Mouse (Mus musculus) thymus, adult 2 months (tissue): ENCODE data around the gene Pcsk6.

Source experiments
- CTCF ChIP-seq: fragments of 200-500 bp; IDR thresholded peaks from 2 replicates; pipeline ENCODE4 v1.5.1; 2012; ENCODE audit warnings: mild to moderate bottlenecking, control low read depth, low read length, moderate library complexity, borderline replicate concordance; ENCODE audit not compliant: control insufficient read depth, poor library complexity, insufficient read depth; ENCODE audit errors: extremely low read depth
- POLR2A ChIP-seq: fragments of 200-500 bp; IDR thresholded peaks from 2 replicates; pipeline ENCODE4 v1.6.1; 2012; ENCODE audit warnings: mild to moderate bottlenecking, low read length, control low read depth, moderate library complexity; ENCODE audit not compliant: control insufficient read depth, poor library complexity, insufficient read depth; ENCODE audit errors: extremely low read depth

- no peak for TF ChIP-seq CTCF
- no peak for TF ChIP-seq POLR2A
Measured at GRCm38 (mm10) chr7:66001797-66002196, 140.3 kb downstream of the Pcsk6 start.
